Mouse (Mus musculus): ENCODE results near the gene Arhgap5. TPM values are rescaled to one million over a fixed set of nuclear protein-coding genes. Genes with fewer than 3 reads are reported as not detected.

Gene Arhgap5
- 4.4 to 7.2 TPM (median 5.6 TPM) in 4 replicates for total RNA-seq (2023; ENCODE audit: inconsistent age)

GRCm38 (mm10) chr12:52503456-52504320 lies at the start of gene Arhgap5:
TSS of gene Arhgap5 (plus strand) at chr12:52503972.

Other genes with a start within 250 kb of the Arhgap5 start
- gene Akap6, start 195.4 kb downstream of the Arhgap5 start, total RNA-seq (2023; ENCODE audit: inconsistent age), result not detected in 4 replicates